Mouse (Mus musculus): ENCODE results near the gene Spocd1.
A peak's percentile ranks its signal among the peaks of the same experiment; 100 is the strongest.

Spocd1 gene

DNA sequence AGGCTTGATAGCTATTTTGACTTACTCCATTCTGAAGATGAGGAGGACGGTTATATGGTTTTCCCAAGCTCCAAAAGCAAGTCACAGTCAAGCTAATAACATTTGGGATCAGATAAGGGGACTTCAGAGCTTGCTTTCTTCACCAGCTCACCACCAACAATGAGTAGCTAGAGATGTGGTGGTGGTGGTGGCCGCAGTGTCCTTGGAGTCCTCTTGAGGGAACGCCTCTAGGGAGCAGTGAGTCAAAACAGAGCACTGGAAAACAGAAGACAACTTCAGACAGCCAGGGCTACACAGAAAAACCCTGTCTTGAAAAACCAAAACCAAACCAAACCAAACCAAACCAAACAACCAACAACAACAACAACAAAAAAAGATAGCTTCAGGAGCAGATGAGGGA is 10.1 kb upstream of the Spocd1 start:
- DNase-seq = no peak

DNA sequence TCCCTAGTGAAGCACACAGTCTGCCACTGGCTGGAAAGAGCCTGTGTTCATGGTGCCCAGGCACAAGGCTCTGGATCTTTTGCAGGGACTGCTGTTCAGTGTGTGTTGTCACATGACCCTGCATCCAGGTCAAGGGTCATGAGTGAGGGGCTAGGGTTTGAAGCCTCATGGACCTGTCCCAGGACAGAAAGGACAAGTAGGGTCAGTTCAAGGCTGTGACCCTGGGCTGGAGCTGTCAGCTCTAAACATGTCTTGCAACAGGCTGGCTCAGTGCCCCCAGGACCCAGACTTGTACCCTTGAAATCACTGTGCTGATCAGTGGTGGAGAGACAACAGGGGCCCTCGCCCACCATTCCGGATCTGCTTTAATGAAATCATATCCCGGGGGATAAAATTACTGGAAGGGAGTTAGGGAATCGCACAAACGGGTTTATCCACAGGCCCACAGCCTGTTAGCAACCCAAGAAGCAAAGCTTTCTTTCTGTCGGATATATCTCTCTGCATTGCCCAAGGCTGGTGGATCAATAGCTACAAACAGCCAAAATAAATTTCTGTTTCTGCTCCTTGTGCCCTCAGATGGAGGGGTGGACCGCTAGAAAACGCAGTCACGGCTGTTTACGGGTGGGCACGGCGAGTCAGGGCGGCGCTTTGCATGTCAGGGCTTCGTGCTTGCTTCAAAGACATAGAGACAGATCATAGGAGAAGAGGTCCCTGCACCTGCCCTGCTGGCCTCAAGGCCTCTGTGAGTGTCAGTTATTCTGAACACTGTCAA is 8.3 kb upstream of the Spocd1 start:
- DNase-seq = no peak

DNA sequence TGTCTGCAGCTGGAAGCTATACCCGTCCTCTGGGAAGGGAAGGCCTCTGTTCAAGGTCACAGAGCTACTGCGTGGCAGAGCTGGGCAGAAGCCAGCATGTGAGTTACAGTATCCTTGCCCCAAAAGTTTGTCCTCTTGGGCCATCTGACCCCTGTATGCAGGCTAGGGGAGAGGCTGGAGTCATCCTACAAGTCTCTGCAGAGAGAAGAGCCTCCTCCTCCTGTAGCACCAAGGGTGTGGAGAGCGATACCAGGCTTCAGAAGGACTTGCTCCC is 7.8 kb upstream of the Spocd1 start:
- no peak for DNase-seq

DNA sequence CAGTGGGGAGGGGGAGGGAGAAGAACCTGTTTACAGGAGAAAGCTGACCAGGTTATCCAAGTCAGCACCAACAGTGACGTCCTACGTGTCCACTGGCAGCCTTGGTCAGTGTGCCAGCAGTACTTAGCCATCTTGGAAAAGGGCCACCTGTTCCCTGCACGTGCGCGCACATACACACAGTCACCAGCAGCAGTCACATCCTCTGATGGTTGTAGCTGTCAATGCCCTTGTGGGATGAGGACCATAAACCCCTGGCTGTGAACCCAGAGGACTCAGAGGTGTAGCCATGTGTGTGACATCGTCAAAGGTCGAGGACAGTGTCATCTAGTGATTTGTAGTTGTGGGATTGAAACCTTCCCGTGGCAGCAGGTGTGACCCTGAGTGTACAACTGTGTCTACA is 4.9 kb upstream of the Spocd1 start:
- DNase-seq = no peak

DNA sequence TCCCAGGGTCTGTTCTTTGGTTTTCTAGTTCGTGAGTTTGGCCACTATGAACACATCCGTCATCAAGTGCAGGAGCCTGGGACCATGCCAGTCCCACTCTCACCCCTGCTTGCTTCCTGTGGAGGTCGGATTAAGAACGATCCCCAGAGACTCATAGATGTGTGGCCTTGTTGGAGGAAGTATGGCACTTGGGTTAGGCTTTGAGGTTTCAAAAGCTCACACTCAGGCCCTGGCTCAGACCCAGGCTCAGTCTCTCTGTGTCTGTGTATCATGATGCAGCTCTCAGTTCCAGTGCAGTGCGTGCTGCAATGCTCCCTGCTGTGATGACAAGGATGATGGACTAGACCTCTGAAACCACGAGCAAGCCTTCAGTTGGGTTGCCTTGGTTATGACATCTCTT is 4.4 kb upstream of the Spocd1 start:
- no peak for DNase-seq

DNA sequence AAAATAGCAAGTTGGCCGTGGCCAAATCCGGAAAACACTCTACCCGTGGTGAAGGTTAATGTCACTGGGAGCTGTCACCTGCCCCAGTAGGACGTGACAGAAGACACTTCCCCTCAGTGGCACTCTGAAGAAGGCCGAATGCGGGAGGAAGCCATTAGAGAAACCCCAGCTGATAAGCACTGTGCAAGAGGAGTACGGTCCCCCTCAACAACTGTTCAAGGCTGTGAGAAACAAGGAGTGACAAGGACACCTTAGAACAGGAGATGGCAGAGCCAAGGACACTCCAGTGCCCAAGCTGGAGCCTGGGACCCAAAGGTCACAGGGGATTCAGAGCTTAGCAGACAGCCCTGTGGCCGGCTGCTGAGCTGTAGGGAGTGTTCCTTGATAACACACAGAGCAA is 2.5 kb upstream of the Spocd1 start:
- DNase-seq = no peak

DNA sequence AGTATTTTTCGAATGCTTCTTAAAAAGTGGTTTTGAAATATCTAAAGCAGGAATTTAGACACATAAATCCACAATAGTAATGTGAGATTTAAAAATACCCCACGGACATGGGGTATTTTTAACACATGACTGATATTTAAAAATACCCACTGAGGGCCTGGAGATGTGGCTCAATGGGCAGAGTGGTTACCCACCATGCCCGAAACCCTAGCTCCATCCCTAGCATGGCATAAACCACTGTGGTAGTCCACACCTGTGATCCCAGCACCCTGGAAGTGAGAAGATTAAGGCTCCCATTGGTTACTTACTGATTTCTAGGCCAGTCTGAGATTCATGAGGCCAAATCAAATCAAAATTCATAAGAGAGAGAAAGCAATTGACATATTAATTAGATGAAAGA is 2.0 kb upstream of the Spocd1 start:
- DNase-seq = no peak

DNA sequence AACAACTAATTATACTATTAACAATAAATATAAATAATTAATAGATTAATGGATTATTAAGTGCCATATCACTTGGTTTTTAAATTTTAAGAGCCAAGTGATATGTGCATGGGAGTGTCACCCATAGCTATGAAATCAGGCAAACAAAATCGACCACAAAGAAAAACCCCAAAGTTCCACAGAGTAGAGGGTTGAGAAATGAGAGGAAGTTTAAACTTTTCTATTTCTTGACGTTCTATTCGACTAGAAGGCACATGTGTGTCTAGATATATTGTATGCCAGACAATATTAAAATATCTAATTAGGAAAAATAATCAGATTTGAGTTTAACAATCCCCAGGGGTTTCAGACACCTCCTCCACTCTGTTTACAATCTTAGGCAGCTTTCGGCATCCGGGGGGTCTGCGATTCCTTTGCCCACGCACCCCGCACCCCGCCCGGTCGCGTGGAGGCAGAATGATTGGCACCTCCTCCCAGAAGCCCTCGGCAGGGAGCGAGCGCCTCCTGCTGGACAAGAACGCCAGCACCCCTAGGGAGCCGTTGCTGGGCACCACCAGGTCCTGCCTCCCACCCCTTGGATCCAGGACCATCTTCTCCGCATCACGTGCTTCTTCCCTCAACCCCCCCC is 811 bp upstream of the Spocd1 start:
- DNase-seq = peak; percentile 84

DNA sequence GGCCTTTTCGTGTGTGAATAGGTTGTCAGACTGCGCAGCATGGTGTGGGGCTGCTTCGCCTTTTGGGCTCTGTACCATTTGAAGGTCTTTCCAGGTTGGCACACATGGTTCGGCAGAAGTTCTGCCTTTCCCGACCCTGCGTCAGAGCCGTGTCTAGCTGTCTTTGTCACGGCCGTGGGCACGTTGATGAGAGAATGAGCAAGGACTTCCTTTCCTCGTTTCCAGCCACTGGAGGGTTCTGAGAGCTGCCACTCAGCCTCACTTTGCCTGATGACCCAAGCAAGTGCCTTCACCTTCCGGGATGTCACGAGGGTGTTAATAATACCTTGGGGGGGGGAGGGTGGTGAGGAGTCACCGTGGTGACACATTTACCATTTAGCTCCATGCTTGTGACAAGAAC is 4.6 kb downstream of the Spocd1 start:
- no peak for DNase-seq

DNA sequence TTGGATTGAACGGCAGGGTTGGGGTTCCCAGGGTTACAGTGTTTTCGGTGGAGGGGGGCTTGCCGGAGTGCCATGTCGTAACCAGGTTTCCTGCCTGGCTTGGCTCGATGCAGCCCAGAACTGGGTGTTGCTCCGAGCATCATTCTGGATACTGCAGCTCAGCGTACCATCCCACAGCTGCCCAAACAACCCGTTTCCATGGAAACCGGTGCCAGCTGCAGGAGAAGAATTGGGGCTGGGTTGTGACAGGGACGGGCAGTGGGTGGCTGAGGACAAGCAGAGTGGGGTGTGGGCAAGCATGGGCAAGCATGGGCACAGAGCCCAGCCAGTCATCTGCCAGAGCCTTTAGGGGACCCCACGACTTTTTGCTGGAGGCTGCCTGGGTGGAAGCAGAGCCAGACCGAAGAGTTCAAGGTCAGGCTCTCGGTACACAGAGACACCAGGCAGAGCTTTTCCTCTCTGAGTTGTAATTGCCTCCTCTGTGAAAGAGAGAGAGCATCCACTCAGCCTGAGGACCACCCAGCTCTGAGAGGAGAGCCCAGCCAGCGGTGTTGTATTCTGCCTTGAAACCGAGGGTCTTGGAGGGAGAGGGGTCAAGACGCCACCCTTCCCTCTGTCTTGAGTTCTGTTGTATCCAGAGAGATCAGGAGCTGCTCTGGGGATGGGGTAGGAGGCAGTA is 5.3 kb downstream of the Spocd1 start:
- DNase-seq = peak; percentile 40

DNA sequence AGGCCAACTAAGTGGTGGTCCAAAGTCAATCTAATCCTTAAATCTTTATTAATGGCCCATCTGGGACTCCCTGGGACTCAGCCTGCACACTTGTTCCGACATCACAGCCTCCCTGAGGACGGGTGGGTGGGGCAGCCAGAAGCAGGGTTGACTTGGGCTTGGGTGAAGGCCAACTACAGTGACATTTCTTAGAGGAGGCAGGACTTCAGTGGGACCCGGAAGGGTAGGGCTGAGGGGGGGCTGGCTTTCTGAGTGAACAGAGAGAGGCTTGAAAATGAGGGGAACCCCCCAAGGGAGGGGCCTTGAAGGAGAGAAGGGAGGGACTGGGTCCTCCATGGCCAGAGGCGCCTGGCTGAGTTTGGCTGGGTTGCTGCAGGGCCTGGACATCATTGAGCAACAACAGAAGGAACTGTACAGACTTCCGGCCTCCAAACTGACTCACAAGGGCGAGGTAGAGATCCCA is 22.3 kb downstream of the Spocd1 start:
- no peak for DNase-seq

DNA sequence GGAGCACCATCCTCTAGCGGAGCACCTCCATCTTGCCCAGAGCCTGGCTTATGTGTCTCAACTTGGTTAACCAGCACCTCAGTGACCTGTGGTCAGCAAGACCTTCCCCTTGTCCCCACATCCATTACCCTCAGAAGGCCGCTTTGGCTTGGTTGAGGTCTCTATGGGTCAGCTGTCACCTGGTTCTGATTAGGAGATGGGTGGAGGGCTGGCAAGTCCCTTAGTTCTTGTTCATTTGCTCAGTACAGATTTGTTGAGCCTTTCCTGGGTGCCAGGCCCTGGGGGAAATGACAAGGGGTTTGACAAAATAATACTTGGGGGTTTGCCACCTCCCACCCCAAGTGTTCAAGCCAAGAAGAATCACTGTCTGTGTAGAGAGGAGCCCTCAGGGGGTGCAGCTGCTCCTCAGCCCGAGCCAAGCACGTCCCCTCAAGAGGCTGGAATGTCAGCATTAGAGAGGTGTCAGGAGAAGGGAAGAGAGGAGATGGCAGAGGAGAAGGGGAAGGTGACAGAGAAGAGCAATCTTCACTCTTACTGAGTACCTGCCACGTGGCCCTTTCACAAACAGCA is 23.3 kb downstream of the Spocd1 start:
- no peak for DNase-seq

DNA sequence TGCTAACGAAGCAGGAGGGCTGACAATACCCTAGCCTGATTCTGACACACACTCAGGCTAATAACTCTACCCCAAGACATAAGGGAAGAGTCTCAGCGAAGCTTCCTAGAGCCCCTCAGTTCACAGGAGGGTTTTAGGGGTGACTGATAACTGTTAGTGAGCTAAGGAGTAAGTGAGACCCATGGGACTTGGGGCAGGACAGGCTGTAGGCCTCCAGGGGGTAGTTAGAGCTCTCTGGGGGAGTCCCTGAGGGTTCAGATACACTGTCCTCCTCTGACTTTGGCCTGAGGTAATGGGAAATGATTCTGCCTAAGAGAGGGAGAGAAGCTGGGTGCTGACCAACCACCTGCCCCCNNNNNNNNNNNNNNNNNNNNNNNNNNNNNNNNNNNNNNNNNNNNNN is 25.5 kb downstream of the Spocd1 start:
- no peak for DNase-seq

DNA sequence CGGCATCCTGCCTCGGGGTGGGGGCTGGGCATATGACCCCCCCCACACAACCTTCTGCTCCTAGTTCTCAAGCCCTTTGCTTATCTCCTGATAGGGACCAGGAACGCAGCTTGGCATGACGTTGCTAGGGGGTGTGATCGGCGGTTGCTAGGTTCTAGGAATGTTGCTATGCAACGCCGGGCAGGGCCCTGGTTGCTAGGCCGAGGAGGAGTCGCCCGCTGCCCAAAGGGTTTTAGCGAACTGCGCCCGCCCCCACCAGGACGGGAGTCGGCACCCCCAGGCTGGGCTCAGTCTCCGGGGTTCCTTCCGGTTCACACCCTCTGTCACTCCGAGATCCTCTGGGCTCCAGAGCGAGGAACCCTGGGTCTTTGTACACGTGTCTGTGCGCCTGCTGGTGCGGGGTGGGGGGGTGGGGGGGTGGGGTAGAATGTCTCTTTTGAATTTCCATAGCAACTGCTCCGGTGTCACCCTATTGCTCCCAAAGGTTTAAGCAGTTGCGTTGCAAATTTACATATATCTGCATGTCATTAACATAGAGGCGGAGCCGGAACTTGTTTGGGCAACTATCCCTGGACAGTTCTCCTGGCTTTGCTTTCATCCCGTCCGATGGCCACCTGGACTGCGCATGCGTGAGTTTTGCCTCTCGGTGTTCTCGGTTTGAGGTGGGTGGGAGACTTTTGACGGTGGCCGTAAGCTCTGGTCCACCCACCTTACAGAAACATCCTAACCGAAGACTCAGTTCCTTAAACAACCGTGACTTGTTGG is 31.3 kb downstream of the Spocd1 start:
- peak; percentile 74 for DNase-seq

DNA sequence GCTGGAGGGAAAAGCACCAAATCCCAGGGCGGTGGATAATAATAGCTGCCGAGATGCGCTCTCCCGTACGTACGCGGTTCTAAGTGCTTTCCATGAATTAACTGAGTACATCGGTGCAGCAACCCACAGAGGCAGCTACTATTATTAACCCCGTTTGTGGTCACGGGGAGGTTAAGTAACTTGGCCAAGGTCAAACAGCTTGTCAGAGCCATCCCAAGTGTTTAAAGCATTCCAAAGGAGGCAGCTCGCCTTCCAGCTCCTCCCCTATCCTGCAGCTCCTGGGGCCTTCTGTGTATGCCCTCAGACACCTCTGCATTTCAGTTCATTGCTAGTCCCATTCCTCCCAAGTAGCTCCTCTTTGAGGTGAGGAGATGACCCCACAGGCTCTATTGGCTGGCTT is 36.2 kb downstream of the Spocd1 start:
- no peak for DNase-seq

DNA sequence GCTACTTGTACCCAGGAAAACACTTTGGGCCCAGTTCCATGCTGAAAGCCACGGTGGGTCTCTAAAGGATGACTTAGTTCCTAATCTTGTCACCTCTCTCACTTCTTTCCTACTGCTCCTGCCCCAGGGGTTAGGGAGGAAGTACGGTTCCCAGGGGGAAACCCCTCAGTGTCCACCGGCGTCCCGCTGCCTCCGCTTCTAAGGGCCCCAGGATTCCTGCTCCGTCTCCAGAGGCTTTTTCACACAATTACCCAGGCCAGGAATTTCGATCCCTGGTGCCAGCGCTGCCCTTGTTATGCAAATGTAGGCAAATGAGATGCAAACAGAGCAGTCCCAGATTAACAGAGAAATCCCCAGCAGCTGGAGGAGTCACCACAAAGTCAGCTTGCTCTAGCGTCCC is 37.2 kb downstream of the Spocd1 start:
- peak; percentile 32 for DNase-seq

DNA sequence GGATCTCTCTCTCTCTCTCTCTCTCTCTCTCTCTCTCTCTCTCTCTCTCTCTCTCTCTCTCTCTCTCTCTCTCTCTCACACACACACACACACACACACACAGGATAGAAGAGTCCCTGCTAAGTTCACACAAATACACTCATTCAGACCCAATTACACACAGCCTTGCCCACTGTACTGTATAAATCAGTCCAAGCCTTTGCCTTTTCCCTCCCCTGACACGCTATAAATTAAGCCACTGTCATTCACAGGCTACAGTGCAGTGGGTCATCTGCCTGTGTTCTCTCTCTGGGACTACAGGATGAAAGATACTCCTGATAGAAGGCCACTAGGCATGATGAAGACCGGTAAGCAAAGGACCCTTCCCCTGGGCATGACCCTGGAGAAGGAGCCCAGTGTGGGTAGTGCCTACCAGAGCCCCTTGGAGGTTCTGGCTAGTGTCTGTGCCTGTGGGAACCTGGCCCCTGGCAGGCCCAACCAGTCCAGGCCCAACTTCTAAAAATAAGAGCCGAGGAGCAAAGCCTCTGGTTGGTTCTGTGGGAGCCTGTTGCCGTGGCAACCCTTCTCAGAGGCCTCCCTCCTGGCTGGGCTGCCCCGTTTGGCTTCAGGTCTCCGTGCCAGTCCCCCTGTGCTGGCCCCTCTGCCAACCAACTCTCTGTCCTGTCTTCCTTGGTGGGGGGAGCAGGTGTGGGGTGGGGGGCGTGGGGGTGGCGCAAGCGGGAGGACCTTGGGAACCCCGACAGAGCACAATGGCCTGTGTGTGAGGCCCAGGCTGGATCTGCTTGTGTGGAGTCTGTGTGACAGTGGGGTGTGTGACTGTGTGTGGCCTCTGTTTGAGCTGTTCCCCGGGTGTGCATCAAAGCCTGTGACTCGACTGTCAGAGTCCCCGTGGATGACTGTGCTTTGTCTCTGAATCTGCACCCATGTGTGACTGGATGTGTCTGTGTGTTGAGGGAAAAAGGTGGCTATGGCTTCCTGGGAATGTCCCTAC is 38.3 kb downstream of the Spocd1 start:
- peak; percentile 71 for DNase-seq

DNA sequence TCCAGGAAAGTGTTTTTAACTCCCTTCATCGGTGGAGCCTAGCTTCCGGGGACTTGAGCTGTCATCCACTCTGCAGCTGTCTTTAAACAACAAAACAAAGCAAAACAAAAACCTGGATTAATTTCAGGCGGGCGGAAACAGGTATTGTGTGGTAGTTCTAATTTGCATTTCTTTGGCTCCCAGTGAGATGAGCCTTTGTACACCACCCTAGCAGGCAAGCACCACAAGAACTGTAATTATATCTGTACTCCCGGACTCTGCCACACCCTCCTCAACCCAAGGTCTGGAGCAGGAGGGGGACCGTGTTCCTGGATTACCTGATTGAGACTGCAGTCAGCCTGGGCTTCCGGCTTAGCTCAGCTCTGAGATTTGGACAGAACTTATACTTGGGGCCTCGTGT is 41.1 kb downstream of the Spocd1 start:
- DNase-seq = no peak

DNA sequence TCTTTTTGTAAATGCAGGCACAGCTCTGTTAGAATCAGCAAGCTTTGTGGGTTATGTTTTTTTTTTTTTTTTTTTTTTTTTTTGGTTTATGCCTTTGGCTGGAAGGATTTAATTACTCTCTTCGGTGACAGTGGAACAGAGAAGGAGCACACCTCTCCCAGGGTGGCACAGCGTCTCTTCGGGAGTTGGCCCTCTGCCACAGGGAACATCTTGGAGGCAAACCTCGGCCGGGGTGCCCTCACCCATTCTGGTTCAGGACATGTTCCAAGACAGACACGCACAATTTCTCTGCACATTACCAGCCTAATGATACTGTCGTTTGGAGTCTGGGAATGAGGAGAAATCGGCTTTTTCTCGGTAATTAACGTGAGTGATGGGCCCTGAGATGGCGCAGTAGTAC is 41.8 kb downstream of the Spocd1 start:
- DNase-seq = no peak

DNA sequence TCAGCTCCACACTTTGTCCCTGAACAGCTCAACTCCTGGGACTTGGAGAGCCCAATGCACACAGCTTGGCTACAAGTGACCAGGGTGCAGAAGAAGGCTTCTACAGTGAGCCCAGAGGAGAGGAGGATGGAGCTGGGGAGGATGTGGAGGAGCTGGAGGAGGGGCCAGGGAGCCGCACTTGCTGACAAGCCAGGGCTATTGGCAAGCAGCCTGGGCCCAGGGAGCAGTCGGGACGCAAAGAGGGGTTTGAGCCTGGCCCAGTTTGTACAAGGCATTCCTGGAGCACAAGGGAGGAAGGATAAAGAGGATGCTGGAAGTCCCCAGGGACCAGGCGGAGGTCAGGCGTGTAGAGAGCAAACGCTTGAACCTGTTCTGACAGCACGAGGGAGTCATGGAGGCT is 42.9 kb downstream of the Spocd1 start:
- peak; percentile 50 for DNase-seq

DNA sequence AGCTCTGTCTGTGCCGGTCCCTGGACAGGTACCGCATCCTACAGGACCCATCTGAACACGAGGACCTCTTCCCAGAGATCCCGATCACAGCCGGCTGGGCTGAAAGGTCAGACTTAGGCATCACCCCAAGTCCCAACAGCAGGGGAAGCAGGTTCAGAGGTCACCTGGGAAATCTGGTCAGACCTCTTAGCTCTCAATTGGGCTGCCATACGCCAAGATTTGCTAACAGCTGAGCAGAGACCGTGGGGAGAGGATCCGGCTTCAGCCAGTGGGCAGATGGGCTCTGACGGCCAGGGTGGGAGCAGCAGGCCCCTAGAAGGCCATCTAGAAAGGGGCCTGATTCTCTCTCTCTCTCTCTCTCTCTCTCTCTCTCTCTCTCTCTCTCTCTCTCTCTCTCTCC is 45.2 kb downstream of the Spocd1 start:
- DNase-seq = no peak

DNA sequence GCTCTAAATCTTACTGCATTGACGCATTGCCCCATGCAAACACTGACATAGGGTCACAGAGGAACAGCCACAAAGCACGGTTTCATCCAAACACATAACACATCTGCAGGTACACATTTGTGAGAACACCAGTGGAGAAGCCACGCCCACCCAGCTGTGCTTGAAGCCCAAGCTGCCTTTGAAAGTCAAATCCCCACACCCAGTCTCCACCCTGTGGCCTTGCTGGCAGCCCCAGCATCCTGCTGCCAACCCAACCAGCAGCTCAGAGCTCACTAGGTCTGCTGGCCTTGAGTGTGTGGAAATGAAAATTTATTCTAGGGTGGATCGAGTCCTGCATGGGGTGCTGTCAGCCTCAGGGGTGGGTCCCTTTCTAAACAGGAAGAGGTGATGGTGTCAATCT is 48.2 kb downstream of the Spocd1 start:
- no peak for DNase-seq

All from right cerebral cortex, postnatal 4 days (tissue).